Mouse (Mus musculus) hindbrain, embryonic 16.5 days (tissue): ENCODE measurements around the gene Swt1. TPM values are rescaled to one million over a fixed set of nuclear protein-coding genes. Genes with fewer than 3 reads are reported as not detected.
"Not testable (repeated sequence)": the region's sequence is repeated elsewhere in the genome, so short reads cannot be mapped to it uniquely, and the experiment has no call there.

Experiments
- ATAC-seq: fragments of 200-750 bp; cut with Nextera tagmentation; 2 replicates; pipeline ENCODE4 v1.8.0; 2017; ENCODE audit warnings: moderate TSS enrichment, moderate library complexity
- H3K27ac ChIP-seq: fragments of 300-500 bp; sonication (generic); 2 replicates; pipeline ENCODE4 v1.5.1; 2014; ENCODE audit warnings: low read depth, mild to moderate bottlenecking, control low read depth, low read length, moderate library complexity
- H3K27me3 ChIP-seq: fragments of 300-500 bp; sonication (generic); replicated peaks from 2 replicates; pipeline ENCODE4 v1.6.1; 2014; ENCODE audit warnings: low read length; ENCODE audit not compliant: control insufficient read depth, insufficient read depth
- H3K36me3 ChIP-seq: fragments of 300-500 bp; sonication (generic); 2 replicates; pipeline ENCODE4 v1.6.1; 2014; ENCODE audit warnings: mild to moderate bottlenecking, low read length, moderate library complexity, mixed read lengths; ENCODE audit not compliant: control insufficient read depth, insufficient read depth
- H3K4me1 ChIP-seq: fragments of 300-500 bp; sonication (generic); 2 replicates; pipeline ENCODE4 v1.6.1; 2014; ENCODE audit warnings: low read depth, low read length; ENCODE audit not compliant: control insufficient read depth, insufficient read depth
- H3K4me2 ChIP-seq: fragments of 300-500 bp; sonication (generic); 2 replicates; pipeline ENCODE4 v1.6.1; 2014; ENCODE audit warnings: mild to moderate bottlenecking, low read length, control low read depth, moderate library complexity
- H3K4me3 ChIP-seq: fragments of 300-500 bp; sonication (generic); 2 replicates; pipeline ENCODE4 v1.5.1; 2014; ENCODE audit warnings: mild to moderate bottlenecking, low read length, control low read depth, moderate library complexity
- H3K9ac ChIP-seq: fragments of 300-500 bp; sonication (generic); 2 replicates; pipeline ENCODE4 v1.6.1; 2014; ENCODE audit warnings: low read depth, mild to moderate bottlenecking, control low read depth, low read length, moderate library complexity
- H3K9me3 ChIP-seq: fragments of 300-500 bp; sonication (generic); 2 replicates; pipeline ENCODE4 v1.6.1; 2014; ENCODE audit warnings: mild to moderate bottlenecking, low read length, moderate library complexity; ENCODE audit not compliant: control insufficient read depth
- WGBS: fragments of 180-500 bp; shearing (Covaris S2); extraction: QIAGEN DNeasy Blood & Tissue Kit; methylation state at CpG from one replicate; pipeline ENCODE4 v1.1.7; 2014; 5-methylcytosine and 5-hydroxymethylcytosine counted together
- polyA plus RNA-seq: library from polyadenylated mRNA; unstranded; fragments of >200 nt; fragmentation: Nextera tagmentation; extraction: Ambion mirVana; gene quantifications from 2 replicates; pipeline ENCODE4 v1.2.1, GENCODE M21; 2015

The Swt1 gene
- 12.6 and 15.1 TPM in 2 replicates for polyA plus RNA-seq

DNA sequence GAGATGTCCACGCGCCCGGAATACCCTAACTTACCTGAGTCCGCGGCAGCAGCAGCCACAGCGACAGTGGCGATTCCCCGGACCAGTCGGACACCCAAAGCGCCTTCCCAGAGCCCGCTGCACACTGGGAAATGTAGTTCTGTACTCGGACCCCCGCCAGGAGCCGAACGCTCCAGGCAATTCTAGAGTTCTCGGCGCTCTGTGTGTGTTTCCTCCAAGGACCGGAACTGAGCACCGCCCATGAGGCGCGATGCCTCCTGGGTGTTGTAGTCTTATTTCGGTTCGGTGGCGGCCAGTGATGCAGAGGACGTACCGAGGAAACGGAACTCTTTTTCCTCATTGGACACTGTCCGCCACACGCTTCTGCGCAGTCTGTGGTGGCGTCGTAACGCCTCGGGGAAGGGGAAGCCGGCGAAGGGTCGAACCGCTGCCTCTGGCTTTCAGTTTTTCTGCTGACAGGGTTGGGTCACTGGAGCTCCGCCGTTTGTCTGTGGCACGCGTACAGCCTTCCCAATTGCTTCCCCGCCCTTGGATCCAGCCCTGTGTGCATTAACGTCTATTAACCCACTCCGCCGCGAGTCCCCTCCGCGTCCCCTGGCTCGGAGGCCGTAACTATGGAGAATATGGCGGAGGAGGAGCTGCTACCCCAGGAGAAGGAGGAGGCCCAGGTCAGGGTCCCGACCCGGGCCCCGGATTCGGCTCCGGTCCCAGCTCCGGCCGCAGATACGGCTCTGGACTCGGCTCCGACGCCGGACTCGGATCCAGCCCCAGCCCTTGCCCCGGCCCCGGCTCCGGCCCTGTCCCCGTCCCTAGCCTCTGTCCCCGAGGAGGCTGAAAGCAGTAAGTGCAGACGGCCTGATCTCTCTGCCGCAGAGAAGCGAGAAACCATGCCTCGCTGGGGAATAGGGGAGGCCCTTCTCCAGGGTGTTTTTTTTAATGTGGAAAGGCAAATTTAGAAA lies at the start of gene Swt1, which contains the start of gene Trmt1l:
Swt1 (minus strand) TSS at position 193 of the 959 bp plus-strand sequence.
Trmt1l (plus strand) TSS at position 280 of the 959 bp plus-strand sequence.
- Histone ChIP-seq H3K4me3 (peak within 1 kb of the TSS; percentile 62), H3K4me1 (peaks cover 15% of the 10 kb centered on the region), H3K9me3 (no peaks in the 10 kb centered on the region), H3K27ac (peak within 1 kb of the TSS; percentile 89), H3K27me3 (no peaks in the 10 kb centered on the region), H3K36me3 (no peaks in the 10 kb centered on the region), H3K9ac (peak within 1 kb of the TSS; percentile 83), H3K4me2 (peak within 1 kb of the TSS; percentile 75)
- ATAC-seq: peak; percentile 100
- WGBS: under 1% methylated on average over 74 of the region's 74 CpGs

DNA sequence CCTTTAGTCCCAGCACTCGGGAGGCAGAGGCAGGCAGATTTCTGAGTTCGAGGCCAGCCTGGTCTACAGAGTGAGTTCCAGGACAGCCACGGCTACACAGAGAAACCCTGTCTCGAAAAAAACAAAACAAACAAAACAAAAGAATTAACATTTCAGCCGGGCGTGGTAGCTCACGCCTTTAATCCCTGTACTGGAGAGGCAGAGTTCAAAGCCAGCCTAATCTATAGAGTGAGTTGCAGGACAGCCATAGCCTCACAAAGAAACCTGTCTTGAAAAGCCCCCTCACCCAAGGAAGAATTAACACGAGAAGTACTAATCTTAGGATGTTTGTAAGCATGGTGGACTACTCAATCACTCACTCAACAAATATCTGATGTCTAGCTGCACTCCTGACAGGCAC lies 44.1 kb upstream of the Swt1 start:
- H3K9ac ChIP-seq, H3K4me1 ChIP-seq, H3K27ac ChIP-seq, H3K9me3 ChIP-seq, H3K4me3 ChIP-seq, H3K4me2 ChIP-seq, H3K27me3 ChIP-seq, ATAC-seq: not testable (repeated sequence)
- H3K36me3 ChIP-seq: peaks cover 33% of the 10 kb centered on the region
- WGBS: 92% methylated on average over 8 of the region's 8 CpGs

DNA sequence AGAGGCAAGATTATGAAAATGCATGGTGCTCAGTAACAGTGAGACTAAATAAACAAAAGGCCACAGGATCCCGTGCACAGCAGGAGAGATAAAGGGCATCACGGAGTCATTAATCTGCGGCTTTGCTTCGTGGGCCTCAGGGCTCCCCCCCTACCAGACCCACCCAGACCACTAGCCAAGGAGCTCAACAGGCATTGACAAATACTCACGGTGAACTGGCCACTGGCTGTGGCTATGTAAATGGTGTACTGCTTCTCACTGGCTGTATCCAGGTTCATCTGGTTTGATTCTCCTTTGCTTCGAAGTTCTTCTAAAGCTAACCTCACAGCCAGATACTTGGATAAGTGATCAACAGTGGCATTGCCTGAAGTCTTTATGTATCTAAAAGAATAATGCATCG lies 43.2 kb upstream of the Swt1 start:
- peaks cover 30% of the 10 kb centered on the region for H3K36me3 ChIP-seq
- H3K9ac ChIP-seq: no peak overlapping the region
- no peak overlapping the region for H3K4me2 ChIP-seq
- no peak for ATAC-seq
- no peak overlapping the region for H3K4me3 ChIP-seq
- 42% methylated on average over 7 of the region's 7 CpGs for WGBS
- no peaks in the 10 kb centered on the region for H3K9me3 ChIP-seq
- no peak overlapping the region for H3K27ac ChIP-seq
- H3K4me1 ChIP-seq: no peaks in the 10 kb centered on the region
- H3K27me3 ChIP-seq: no peaks in the 10 kb centered on the region

DNA sequence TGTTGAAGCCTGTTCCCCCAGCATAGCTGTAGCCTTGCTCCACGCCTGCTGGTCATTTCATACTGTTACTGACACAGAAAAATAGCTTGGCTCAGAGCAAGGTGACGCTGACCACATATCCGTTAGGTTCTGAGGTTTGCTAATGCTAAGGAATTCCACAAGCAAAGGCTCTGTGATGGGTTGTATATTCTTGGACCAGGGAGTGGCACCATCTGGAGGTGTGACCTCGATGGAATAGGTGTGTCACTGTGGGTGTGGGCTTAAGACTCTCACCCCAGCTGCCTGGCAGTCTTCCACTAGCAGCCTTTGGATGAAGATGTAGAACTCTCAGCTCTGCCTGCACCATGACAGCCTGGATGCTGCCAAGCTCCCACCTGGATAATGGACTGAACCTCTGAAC lies 38.3 kb upstream of the Swt1 start:
- H3K27ac ChIP-seq: no peak overlapping the region
- 88% methylated on average over 4 of the region's 4 CpGs for WGBS
- no peak overlapping the region for H3K4me2 ChIP-seq
- no peaks in the 10 kb centered on the region for H3K4me1 ChIP-seq
- H3K27me3 ChIP-seq: no peaks in the 10 kb centered on the region
- H3K9ac ChIP-seq: no peak overlapping the region
- no peaks in the 10 kb centered on the region for H3K9me3 ChIP-seq
- H3K4me3 ChIP-seq: no peak overlapping the region
- peak; percentile 50 for ATAC-seq
- H3K36me3 ChIP-seq: peaks cover 6% of the 10 kb centered on the region; the same call in 1 of the 2 replicates

DNA sequence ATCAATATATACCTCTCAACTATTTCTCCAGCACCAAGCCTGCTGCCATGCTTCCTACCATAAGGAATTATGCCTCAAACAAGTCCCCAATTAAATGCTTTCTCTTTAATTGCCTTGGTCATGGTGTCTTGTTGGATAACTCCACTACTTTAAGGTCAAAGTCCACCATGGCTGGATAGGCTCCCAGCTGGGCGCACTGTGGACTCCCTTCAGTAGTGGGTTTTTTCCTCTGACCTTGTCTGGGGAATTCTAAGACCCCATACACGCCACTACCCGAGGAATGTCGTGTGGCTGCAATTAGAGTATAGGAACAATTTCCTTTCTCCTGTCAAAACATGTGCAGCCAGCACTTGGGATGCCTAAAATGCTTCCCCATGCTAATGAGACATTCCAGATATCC lies 36.7 kb upstream of the Swt1 start:
- Histone ChIP-seq H3K9ac (no peak overlapping the region), H3K4me1 (no peaks in the 10 kb centered on the region)

DNA sequence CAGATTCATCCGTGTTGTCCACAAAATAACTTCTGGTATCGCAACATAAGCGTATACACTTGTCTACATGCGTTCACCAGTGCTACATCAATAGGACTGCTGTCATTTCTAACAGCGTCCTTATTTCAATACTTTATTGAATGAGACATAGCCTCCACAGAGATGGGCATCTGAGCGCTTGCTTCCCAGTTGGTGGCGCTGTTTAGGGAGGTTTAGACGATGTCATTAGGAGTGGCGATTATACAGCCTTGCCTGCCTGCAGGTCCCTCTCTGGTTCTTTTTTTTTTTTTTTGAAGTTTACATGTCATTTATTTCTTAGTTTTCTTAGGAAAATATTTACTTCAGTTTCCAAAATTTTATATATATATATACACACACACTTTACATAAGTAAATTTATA lies 33.0 kb upstream of the Swt1 start:
- Histone ChIP-seq H3K9ac (no peak overlapping the region), H3K9me3 (no peaks in the 10 kb centered on the region), H3K4me2 (no peak overlapping the region), H3K4me1 (no peaks in the 10 kb centered on the region), H3K36me3 (peaks cover 15% of the 10 kb centered on the region), H3K27me3 (no peaks in the 10 kb centered on the region), H3K4me3 (no peak overlapping the region), H3K27ac (no peak overlapping the region)
- ATAC-seq: no peak
- WGBS: 72% methylated on average over 9 of the region's 9 CpGs

More for the DNA sequence above, 36.7 kb upstream of the Swt1 start:
- Histone ChIP-seq H3K9me3 (no peaks in the 10 kb centered on the region), H3K4me3 (no peak overlapping the region), H3K27me3 (no peaks in the 10 kb centered on the region), H3K4me2 (no peak overlapping the region), H3K27ac (no peak overlapping the region), H3K36me3 (peaks cover 13% of the 10 kb centered on the region; the same call in 1 of the 2 replicates)
- 56% methylated on average over 4 of the region's 4 CpGs for WGBS
- no peak for ATAC-seq

DNA sequence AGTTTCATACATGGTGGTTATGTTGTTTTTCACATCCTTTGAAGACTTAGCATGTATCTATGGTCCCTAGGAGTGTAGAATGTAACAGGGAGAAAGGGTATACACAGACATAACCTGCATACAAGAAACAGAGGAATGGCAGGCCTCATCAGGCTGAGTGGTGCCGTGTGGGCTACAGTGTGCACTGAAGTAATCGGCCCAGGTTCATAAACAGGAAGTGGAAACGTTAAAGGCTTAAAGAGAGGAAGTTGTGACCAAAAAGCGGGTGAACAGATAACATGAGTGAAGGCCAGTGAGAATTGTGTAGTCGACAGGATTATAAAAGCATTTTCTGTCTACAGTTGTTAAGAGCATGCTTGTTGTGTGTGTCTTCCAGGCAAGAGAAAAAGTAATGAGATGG lies 28.8 kb upstream of the Swt1 start:
- 93% methylated on average over 5 of the region's 5 CpGs for WGBS

DNA sequence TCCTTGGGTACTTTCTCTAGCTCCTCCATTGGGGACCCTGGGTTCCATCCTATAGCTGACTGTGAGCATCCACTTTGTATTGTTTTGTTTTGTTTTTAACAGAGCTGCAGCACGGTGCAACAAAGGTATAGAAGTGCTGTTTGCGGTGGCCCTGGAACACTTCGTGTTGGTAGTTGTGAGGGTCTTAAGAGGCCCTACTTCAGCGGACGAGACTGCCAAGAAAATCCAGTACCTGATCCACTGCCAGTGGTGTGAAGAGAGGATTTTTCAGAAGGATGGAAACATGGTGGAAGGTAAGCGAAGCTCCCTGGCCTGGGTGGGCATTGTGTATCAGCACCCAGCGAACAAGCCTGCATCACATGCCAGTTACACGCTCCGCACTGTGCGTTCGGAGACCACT lies 23.7 kb upstream of the Swt1 start:
- Histone ChIP-seq H3K4me2 (no peak overlapping the region), H3K4me1 (no peaks in the 10 kb centered on the region), H3K27me3 (no peaks in the 10 kb centered on the region), H3K36me3 (peaks cover 41% of the 10 kb centered on the region), H3K9me3 (no peaks in the 10 kb centered on the region), H3K27ac (no peak overlapping the region), H3K4me3 (no peak overlapping the region), H3K9ac (no peak overlapping the region)
- WGBS: 96% methylated on average over 11 of the region's 11 CpGs
- ATAC-seq: no peak

More for the DNA sequence above, 28.8 kb upstream of the Swt1 start:
- no peak for ATAC-seq
- Histone ChIP-seq H3K36me3 (peaks cover 38% of the 10 kb centered on the region), H3K27ac (no peak overlapping the region), H3K9me3 (no peaks in the 10 kb centered on the region), H3K27me3 (no peaks in the 10 kb centered on the region), H3K9ac (no peak overlapping the region), H3K4me1 (no peaks in the 10 kb centered on the region), H3K4me3 (no peak overlapping the region), H3K4me2 (no peak overlapping the region)

DNA sequence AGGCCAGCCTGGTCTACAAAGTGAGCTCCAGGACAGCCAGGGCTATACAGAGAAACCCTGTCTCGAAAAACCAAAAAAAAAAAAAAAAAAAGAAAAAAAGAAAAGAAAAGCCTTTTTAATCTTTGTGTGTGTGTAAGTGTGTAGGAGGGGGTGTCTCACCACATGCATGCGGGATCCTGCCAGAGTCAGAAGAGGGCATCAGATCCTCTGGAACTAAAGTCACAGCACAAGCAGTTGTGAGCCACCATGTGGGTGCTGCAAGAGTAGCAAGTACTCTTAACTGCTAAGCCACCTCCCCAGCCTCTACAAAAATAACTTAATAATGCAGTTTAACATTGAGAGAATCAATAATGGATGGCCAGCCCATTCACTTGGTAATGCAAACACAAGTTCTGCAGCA lies 22.6 kb upstream of the Swt1 start:
- H3K4me2 ChIP-seq: no peak overlapping the region
- H3K36me3 ChIP-seq: peaks cover 47% of the 10 kb centered on the region
- H3K9me3 ChIP-seq: no peaks in the 10 kb centered on the region
- H3K4me3 ChIP-seq: no peak overlapping the region
- 88% methylated on average over 1 of the region's 2 CpGs for WGBS
- no peaks in the 10 kb centered on the region for H3K27me3 ChIP-seq
- ATAC-seq: no peak
- no peaks in the 10 kb centered on the region for H3K4me1 ChIP-seq
- no peak overlapping the region for H3K27ac ChIP-seq
- H3K9ac ChIP-seq: no peak overlapping the region
